In the genomic region with DNA sequence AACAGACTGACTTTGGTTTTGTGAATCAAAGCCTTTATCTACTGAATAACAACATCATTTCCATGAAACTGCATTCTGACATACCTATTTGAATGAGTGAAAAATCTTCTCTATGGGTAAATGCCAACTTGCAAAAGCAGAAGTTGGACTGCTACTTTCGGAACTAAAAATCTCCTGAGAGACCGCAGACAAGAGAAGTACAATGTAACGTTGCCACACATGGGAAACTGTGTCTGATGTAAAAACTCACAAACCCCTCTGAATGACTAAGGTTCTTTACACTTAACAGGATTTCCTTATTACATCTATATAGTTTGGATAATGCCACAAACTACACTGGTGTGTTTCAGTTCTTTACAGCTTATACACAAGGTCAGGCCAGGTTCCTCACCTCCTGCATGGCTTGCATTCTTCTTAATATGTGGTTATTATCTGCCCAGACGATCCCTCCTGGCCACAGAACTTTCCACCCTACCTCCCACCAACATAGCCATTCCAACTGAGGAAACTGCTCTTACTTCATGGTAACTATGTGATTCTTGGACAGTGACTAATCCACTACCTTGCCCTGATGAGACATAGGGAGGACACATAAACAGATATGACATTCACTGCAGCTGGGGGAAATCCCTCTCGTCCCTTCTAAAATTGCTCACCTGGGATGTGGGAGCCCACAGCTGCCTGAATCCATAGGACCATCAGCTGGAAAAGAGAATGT, we compare ENCODE assay signal across 36 mouse cellular contexts. TPM values are rescaled to one million over a fixed set of nuclear protein-coding genes. Genes with fewer than 3 reads are reported as not detected.
DNase-seq lines count a peak whose midpoint lies in the region; ATAC-seq and TF ChIP-seq lines count a peak whose summit lies in the region.
"Had no signal": no experiment of that assay in that cellular context is flagged by ENCODE, and none has a peak within 500 bp of the region (broad histone marks: within the 10 kb centered on the region; RNA-seq: fewer than 3 reads in every experiment).

No protein-coding gene starts in this region.

- intact Hi-C loops in heart, adult 2 months (cut with DNase I) = no loop called here
- intact Hi-C loops in left cerebral cortex, postnatal 14 days (cut with DNase I) = no loop called here

- no peak overlapping the region for H3K4me3 ChIP-seq in heart, adult 2 months
- no peak overlapping the region for H3K4me3 ChIP-seq in forebrain, embryonic 16.5 days (replicated peaks; ENCODE audit: low read length)
- H3K4me3 ChIP-seq: embryonic facial prominence, embryonic 12.5 days; forebrain, embryonic 10.5 days; forebrain, embryonic 15.5 days; heart, embryonic 12.5 days; hindbrain, embryonic 15.5 days; liver, embryonic 12.5 days; midbrain, embryonic 10.5 days; midbrain, embryonic 15.5 days; neural tube, embryonic 12.5 days had no signal

- peak; percentile 76 for DNase-seq in heart, adult 11 months
- no peak for DNase-seq in heart, adult 2 months
- DNase-seq in NIH3T3 (ENCODE audit: low read depth) = peak; percentile 23
- DNase-seq in urinary bladder, postnatal 10 days (ENCODE audit: low spot score) = no peak
- no peak for DNase-seq in left cerebral cortex, postnatal 14 days (ENCODE audit: low spot score in 2 of 2)
- DNase-seq: adrenal gland, adult 8-10 months; B cell, adult 2 months; cerebellum, adult 8-10 months; cerebellum, postnatal 25 days; embryo, embryonic 11 days; gastrocnemius, postnatal 14 days; heart, adult 18-20 months; heart, postnatal 4 days; kidney, adult 11 months; kidney, postnatal 25 days; left cerebral cortex, postnatal 4 days; liver, postnatal 0 days; lung, postnatal 10 days; right cerebral cortex, postnatal 4 days; thymus, adult 18-20 months; thymus, postnatal 25 days had no signal

- ATAC-seq in hematopoietic stem cell, adult 5-6 weeks (replicated peaks in 1 of 2; ENCODE audit: insufficient read depth in 1 of 2, low FRiP score in 2 of 2, low TSS enrichment in 1 of 2, low read depth in 1 of 2, poor library complexity in 2 of 2, severe bottlenecking in 2 of 2) = peak; percentile 96 to 97
- ATAC-seq in forebrain, embryonic 16.5 days = no peak
- ATAC-seq: forebrain, embryonic 15.5 days; inflammation-experienced regulatory T-cells, adult 6 months; liver, embryonic 12.5 days; liver, postnatal 0 days; midbrain, embryonic 15.5 days had no signal

- peaks cover 22% of the 10 kb centered on the region for H3K36me3 ChIP-seq in heart, adult 2 months (ENCODE audit: control insufficient read depth, insufficient read depth, low read length)
- H3K36me3 ChIP-seq in forebrain, embryonic 16.5 days (ENCODE audit: control insufficient read depth, insufficient read depth) = no peaks in the 10 kb centered on the region
- H3K36me3 ChIP-seq: embryonic facial prominence, embryonic 12.5 days; forebrain, embryonic 10.5 days; forebrain, embryonic 15.5 days; G1E; heart, embryonic 12.5 days; hindbrain, embryonic 15.5 days; liver, embryonic 12.5 days; midbrain, embryonic 10.5 days; midbrain, embryonic 15.5 days; neural tube, embryonic 12.5 days had no signal

- TF ChIP-seq POLR2A in heart, adult 2 months (IDR thresholded peaks at IDR 0.05; ENCODE audit: insufficient read depth, low read depth, low read length) = no peak

- WGBS in heart, adult 2 months = 55% methylated on average over 5 of the region's 5 CpGs
- 76% methylated on average over 5 of the region's 5 CpGs for WGBS in forebrain, embryonic 16.5 days

- H3K4me1 ChIP-seq in heart, adult 2 months (ENCODE audit: control insufficient read depth, insufficient read depth, low read length) = peaks cover 18% of the 10 kb centered on the region
- no peaks in the 10 kb centered on the region for H3K4me1 ChIP-seq in forebrain, embryonic 16.5 days (replicated peaks; ENCODE audit: control insufficient read depth, insufficient read depth, low read length)
- H3K4me1 ChIP-seq: forebrain, embryonic 15.5 days; hindbrain, embryonic 15.5 days; liver, embryonic 12.5 days; midbrain, embryonic 15.5 days; neural tube, embryonic 12.5 days had no signal

- no peak for TF ChIP-seq CTCF in heart, adult 2 months (IDR thresholded peaks at IDR 0.05)

- peaks cover 7% of the 10 kb centered on the region for H3K79me2 ChIP-seq in heart, adult 2 months (replicated peaks; ENCODE audit: control insufficient read depth, insufficient read depth, low read length)

- no peak overlapping the region for H3K9ac ChIP-seq in heart, adult 2 months (ENCODE audit: low read depth, low read length)
- H3K9ac ChIP-seq in forebrain, embryonic 16.5 days (replicated peaks; ENCODE audit: low read depth, low read length) = no peak overlapping the region
- H3K9ac ChIP-seq: embryonic facial prominence, embryonic 12.5 days; forebrain, embryonic 15.5 days; heart, embryonic 12.5 days; hindbrain, embryonic 15.5 days; liver, embryonic 12.5 days; liver, postnatal 0 days; midbrain, embryonic 15.5 days; neural tube, embryonic 12.5 days had no signal

- H3K27me3 ChIP-seq in heart, adult 2 months (ENCODE audit: control insufficient read depth, insufficient read depth, low read length) = no peaks in the 10 kb centered on the region
- no peaks in the 10 kb centered on the region for H3K27me3 ChIP-seq in forebrain, embryonic 16.5 days (replicated peaks; ENCODE audit: control insufficient read depth, insufficient read depth, low read length)
- H3K27me3 ChIP-seq: embryonic facial prominence, embryonic 12.5 days; forebrain, embryonic 15.5 days; heart, embryonic 12.5 days; hindbrain, embryonic 15.5 days; liver, embryonic 12.5 days; midbrain, embryonic 15.5 days; neural tube, embryonic 12.5 days had no signal

- H3K9me3 ChIP-seq in forebrain, embryonic 16.5 days (ENCODE audit: control insufficient read depth, low read length) = no peaks in the 10 kb centered on the region
- H3K9me3 ChIP-seq: embryonic facial prominence, embryonic 12.5 days; forebrain, embryonic 10.5 days; forebrain, embryonic 15.5 days; heart, embryonic 12.5 days; hindbrain, embryonic 15.5 days; liver, embryonic 12.5 days; midbrain, embryonic 10.5 days; midbrain, embryonic 15.5 days; neural tube, embryonic 12.5 days had no signal

- no peak overlapping the region for H3K27ac ChIP-seq in heart, adult 2 months
- no peak overlapping the region for H3K27ac ChIP-seq in forebrain, embryonic 16.5 days (ENCODE audit: low read length)
- H3K27ac ChIP-seq: embryonic facial prominence, embryonic 12.5 days; forebrain, embryonic 10.5 days; forebrain, embryonic 15.5 days; hindbrain, embryonic 15.5 days; liver, embryonic 12.5 days; macrophage; midbrain, embryonic 10.5 days; midbrain, embryonic 15.5 days; neural tube, embryonic 12.5 days; stomach, postnatal 0 days had no signal

- TF ChIP-seq EP300 in heart, adult 2 months (IDR thresholded peaks at IDR 0.05; ENCODE audit: insufficient read depth, low read depth, low read length) = no peak

- H3K4me2 ChIP-seq in forebrain, embryonic 16.5 days (ENCODE audit: low read length) = no peak overlapping the region
- H3K4me2 ChIP-seq: embryonic facial prominence, embryonic 12.5 days; forebrain, embryonic 15.5 days; heart, embryonic 12.5 days; hindbrain, embryonic 15.5 days; liver, embryonic 12.5 days; midbrain, embryonic 15.5 days; neural tube, embryonic 12.5 days had no signal

RNA-seq across cellular contexts. Expression of a gene that starts 25.1 kb away (rescaled TPM):
- 10 to 100 TPM; 46.5 to 49.1 TPM for total RNA-seq in heart, adult 2 months (2021)
- 28.2 and 40.6 TPM in 2 replicates for polyA plus RNA-seq in heart, adult 2 months (2012; rRNA removed)
- 0.56 and 0.99 TPM in 2 replicates for total RNA-seq in hematopoietic stem cell, adult 5-6 weeks (2017)
- total RNA-seq in left cerebral cortex, postnatal 14 days (2021) = 10 to 100 TPM; 20.6 to 20.7 TPM
- polyA plus RNA-seq in forebrain, embryonic 16.5 days (2015; fragmentation: Nextera tagmentation; extraction: Ambion mirVana) = 9.9 and 12.3 TPM in 2 replicates
- polyA plus RNA-seq: G1E, macrophage had no signal

Comparison
In these comparisons a context has a peak if more than half of its experiments do, and no peak if none do; other contexts are left out.
1. DNase-seq: peak in heart, adult 11 months (single experiment) and NIH3T3 (single experiment); none in heart, adult 2 months (0 of 2), urinary bladder, postnatal 10 days (single experiment) and left cerebral cortex, postnatal 14 days (0 of 2).
2. RNA of a gene that starts 25.1 kb away (total RNA-seq): 46.5 to 49.1 TPM in heart, adult 2 months and 20.6 to 20.7 TPM in left cerebral cortex, postnatal 14 days; 0.56 to 0.99 TPM in hematopoietic stem cell, adult 5-6 weeks; every median in the first group is over 10 times any median in the second.